Mouse (Mus musculus): ENCODE results near the gene Slc5a10.

DNA sequence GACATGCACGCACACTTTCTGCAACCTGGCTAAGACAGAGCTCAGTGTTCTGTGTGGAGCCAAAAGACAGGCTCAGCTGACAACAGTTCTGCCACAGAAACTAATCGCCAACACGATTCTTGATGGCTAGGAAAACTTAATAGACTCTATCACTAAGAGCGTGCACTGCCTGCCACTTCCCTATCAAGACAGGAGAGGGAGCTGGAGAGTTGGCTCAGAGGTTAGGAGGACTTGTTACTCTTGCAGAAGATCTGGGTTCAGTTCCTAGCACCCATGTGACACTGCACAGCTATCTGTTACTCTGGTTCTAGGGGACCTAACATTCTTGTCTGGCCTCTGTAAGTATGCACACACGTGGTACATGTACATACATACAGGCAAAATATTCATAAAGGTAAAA is 31.0 kb upstream of the Slc5a10 start:
- TF ChIP-seq POLR2A (IDR thresholded peaks at IDR 0.05; ENCODE audit: control insufficient read depth, extremely low read depth, insufficient read depth, low read length, poor library complexity) = no peak
- TF ChIP-seq CTCF (IDR thresholded peaks at IDR 0.05; ENCODE audit: borderline replicate concordance, control insufficient read depth, extremely low read depth, insufficient read depth, low read length, poor library complexity) = no peak
